Mouse (Mus musculus) retina, postnatal 1 day (tissue): ENCODE measurements at regions not wholly inside any gene's neighbourhood (a gene's known extent, or its start where the extent isn't known, plus 50 kb on each side); places are given as distances from the start of the nearest gene placed in this dataset.
"Not testable (repeated sequence)": the region's sequence is repeated elsewhere in the genome, so short reads cannot be mapped to it uniquely, and the experiment has no call there.

Source experiments
- DNase-seq: peaks from one replicate; pipeline ENCODE4 v3.0.0-alpha.2; 2012

GRCm38 (mm10) chr4:3049972-3050846 lies 116.9 kb upstream of the Vmn1r2 start:
- DNase-seq, result no peak

GRCm38 (mm10) chr4:3050847-3051135 lies 116.3 kb upstream of the Vmn1r2 start:
- DNase-seq, result no peak

GRCm38 (mm10) chr4:3051212-3051611 lies 115.9 kb upstream of the Vmn1r2 start:
- no peak for DNase-seq

- DNase-seq, result no peak
Observed at GRCm38 (mm10) chr4:3052314-3053059, 114.6 kb upstream of the Vmn1r2 start.

- no peak for DNase-seq
Observed at GRCm38 (mm10) chr4:3053060-3053406, 114.1 kb upstream of the Vmn1r2 start.

- no peak for DNase-seq
Observed at GRCm38 (mm10) chr4:3053496-3054216, 113.5 kb upstream of the Vmn1r2 start.

- DNase-seq, result no peak
Observed at GRCm38 (mm10) chr4:3054886-3055285, 112.2 kb upstream of the Vmn1r2 start.

- DNase-seq, result no peak
Observed at GRCm38 (mm10) chr4:3055396-3055795, 111.7 kb upstream of the Vmn1r2 start.

GRCm38 (mm10) chr4:3059511-3060054 lies 107.5 kb upstream of the Vmn1r2 start:
- no peak for DNase-seq

- no peak for DNase-seq
Observed at GRCm38 (mm10) chr4:3062027-3062605, 105.0 kb upstream of the Vmn1r2 start.

GRCm38 (mm10) chr4:3063966-3064365 lies 103.2 kb upstream of the Vmn1r2 start:
- DNase-seq, result no peak

- no peak for DNase-seq
Observed at GRCm38 (mm10) chr4:3064571-3064970, 102.5 kb upstream of the Vmn1r2 start.

GRCm38 (mm10) chr4:3065335-3065734 lies 101.8 kb upstream of the Vmn1r2 start:
- not testable (repeated sequence) for DNase-seq

GRCm38 (mm10) chr4:3066051-3066736 lies 100.9 kb upstream of the Vmn1r2 start:
- no peak for DNase-seq

- no peak for DNase-seq
Observed at GRCm38 (mm10) chr4:3067265-3067664, 99.9 kb upstream of the Vmn1r2 start.

GRCm38 (mm10) chr4:3067666-3068065 lies 99.5 kb upstream of the Vmn1r2 start:
- no peak for DNase-seq

- DNase-seq, result no peak
Observed at GRCm38 (mm10) chr4:3068306-3069223, 98.6 kb upstream of the Vmn1r2 start.

GRCm38 (mm10) chr4:3069341-3069740 lies 97.8 kb upstream of the Vmn1r2 start:
- DNase-seq, result no peak

GRCm38 (mm10) chr4:3071326-3071725 lies 95.8 kb upstream of the Vmn1r2 start:
- not testable (repeated sequence) for DNase-seq

- no peak for DNase-seq
Observed at GRCm38 (mm10) chr4:3079901-3080300, 87.2 kb upstream of the Vmn1r2 start.
